Mouse (Mus musculus): ENCODE data around the gene Cd274.

DNA sequence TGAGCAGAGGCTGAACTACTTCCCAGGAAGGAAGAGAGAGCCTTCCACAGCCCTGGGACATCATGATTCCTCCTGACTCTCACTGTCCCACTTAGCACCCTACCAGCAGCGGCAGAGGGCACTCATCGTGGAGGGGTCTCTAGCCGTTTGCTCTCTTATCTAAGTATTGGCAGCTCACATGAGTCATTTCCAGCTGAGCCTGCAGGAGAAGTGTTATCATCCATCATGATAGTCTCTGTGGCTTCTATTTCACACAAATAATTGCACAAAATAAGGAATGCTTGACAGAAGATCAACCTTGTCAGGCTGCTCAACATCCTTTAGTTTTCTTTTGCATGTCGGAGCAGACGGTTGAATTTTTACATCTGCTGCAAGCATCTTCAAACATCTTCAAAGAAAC, 7.0 kb upstream of the Cd274 start:
- TF ChIP-seq CTCF (IDR thresholded peaks at IDR 0.05; ENCODE audit: borderline replicate concordance, insufficient read depth, low read depth, low read length) (no peak), POLR2A (IDR thresholded peaks at IDR 0.05; ENCODE audit: borderline replicate concordance, insufficient read depth, low read length) (no peak)

Data from cerebellum, adult 2 months (tissue).